Mouse (Mus musculus): ENCODE measurements at regions not wholly inside any gene's neighbourhood (a gene's known extent, or its start where the extent isn't known, plus 50 kb on each side); places are given as distances from the start of the nearest gene placed in this dataset.
"Not testable (repeated sequence)": the region's sequence is repeated elsewhere in the genome, so short reads cannot be mapped to it uniquely, and the experiment has no call there.

DNA sequence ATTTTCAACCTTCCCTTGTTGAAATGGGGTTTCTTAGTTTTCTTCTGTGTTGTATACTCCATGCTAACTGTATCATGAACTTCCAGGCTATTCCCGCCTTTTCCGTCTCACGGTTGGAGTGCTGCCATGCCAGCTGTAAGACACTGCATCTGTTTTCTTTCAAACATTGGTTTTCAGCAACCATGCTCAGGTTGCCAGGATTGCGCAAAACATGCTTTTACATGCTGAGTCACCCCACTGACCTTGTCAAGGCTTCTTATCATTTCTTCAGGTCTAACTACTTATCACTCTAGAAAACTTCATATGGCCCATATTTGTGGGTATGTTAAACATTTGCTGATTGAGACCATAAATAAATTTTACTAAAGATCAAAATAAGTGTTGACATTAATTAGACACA lies 551.2 kb downstream of the Tlr4 start:
- DNase-seq (ENCODE audit: low spot score): no peak
- Histone ChIP-seq H3K4me1 (no peaks in the 10 kb centered on the region), H3K27me3 (replicated peaks; ENCODE audit: low read depth, poor library complexity, severe bottlenecking) (no peaks in the 10 kb centered on the region), H3K27ac (replicated peaks) (no peak overlapping the region), H3K36me3 (replicated peaks) (no peaks in the 10 kb centered on the region), H3K9me3 (no peaks in the 10 kb centered on the region), H3K4me3 (no peak overlapping the region)
- WGBS: 96% methylated on average over 4 of the region's 4 CpGs

- no peaks in the 10 kb centered on the region for H3K9me3 ChIP-seq
- H3K27me3 ChIP-seq (replicated peaks; ENCODE audit: low read depth, poor library complexity, severe bottlenecking): no peaks in the 10 kb centered on the region
- no peaks in the 10 kb centered on the region for H3K36me3 ChIP-seq (replicated peaks)
- H3K27ac ChIP-seq (replicated peaks): no peak overlapping the region
- 88% methylated on average over 2 of the region's 2 CpGs for WGBS
- H3K4me1 ChIP-seq: no peaks in the 10 kb centered on the region
- no peak for DNase-seq (ENCODE audit: low spot score)
- H3K4me3 ChIP-seq: no peak overlapping the region
Measured at GRCm38 (mm10) chr4:67387834-67388233, 560.5 kb downstream of the Tlr4 start.

DNA sequence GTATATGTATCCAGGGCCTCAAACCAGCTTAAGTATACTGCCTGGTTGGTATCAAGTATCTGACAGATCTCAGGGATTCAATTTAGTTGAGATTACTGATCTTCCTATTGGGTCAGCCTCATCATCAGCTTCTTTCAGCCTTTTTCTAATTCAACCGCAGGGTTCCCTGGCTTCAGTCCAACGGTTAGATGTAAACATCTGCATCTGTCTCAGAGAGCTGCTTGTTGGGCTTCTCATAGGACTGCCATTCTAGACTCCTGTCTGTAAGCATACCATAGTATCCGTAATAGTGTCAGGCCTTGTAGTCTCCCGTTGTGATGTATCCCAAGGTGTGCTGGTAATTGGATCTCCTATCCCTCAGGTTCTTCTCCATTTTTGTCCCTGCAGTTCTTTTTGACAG lies 575.6 kb downstream of the Tlr4 start:
- H3K27ac ChIP-seq (replicated peaks): no peak overlapping the region
- WGBS: 87% methylated on average over 4 of the region's 4 CpGs
- DNase-seq (ENCODE audit: low spot score): no peak
- no peaks in the 10 kb centered on the region for H3K27me3 ChIP-seq (replicated peaks; ENCODE audit: low read depth, poor library complexity, severe bottlenecking)
- no peak overlapping the region for H3K4me3 ChIP-seq
- no peaks in the 10 kb centered on the region for H3K4me1 ChIP-seq
- H3K36me3 ChIP-seq (replicated peaks): no peaks in the 10 kb centered on the region
- no peaks in the 10 kb centered on the region for H3K9me3 ChIP-seq

DNA sequence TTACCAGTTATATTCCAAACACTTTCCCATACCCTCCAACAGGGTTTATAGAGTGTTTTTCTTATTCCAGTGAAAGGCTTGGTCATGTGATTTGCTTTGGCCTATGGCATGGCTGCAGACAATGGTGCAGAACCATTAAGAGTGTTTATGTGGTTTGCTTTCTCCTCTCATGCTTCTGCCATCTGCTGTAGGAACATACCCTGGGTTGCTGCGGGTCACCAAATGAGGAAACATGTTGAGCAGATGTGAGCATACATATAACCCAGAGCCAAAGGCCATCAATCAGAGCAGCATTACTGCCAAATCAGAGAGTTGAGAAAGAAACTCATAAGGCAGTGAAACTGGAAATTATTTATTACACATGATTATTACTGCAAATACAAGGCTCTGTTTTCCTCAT lies 596.7 kb downstream of the Tlr4 start:
- WGBS: 87% methylated on average over 1 of the region's 1 CpGs
- Histone ChIP-seq H3K27me3 (replicated peaks; ENCODE audit: low read depth, poor library complexity, severe bottlenecking) (no peaks in the 10 kb centered on the region), H3K36me3 (replicated peaks) (no peaks in the 10 kb centered on the region), H3K9me3 (no peaks in the 10 kb centered on the region), H3K4me1 (no peaks in the 10 kb centered on the region), H3K27ac (replicated peaks) (no peak overlapping the region), H3K4me3 (no peak overlapping the region)
- no peak for DNase-seq (ENCODE audit: low spot score)

- Histone ChIP-seq H3K4me3 (no peak overlapping the region), H3K27me3 (replicated peaks; ENCODE audit: low read depth, poor library complexity, severe bottlenecking) (no peaks in the 10 kb centered on the region), H3K9me3 (no peaks in the 10 kb centered on the region), H3K36me3 (replicated peaks) (no peaks in the 10 kb centered on the region), H3K4me1 (no peaks in the 10 kb centered on the region), H3K27ac (replicated peaks) (no peak overlapping the region)
- WGBS: 90% methylated on average over 6 of the region's 6 CpGs
- DNase-seq (ENCODE audit: low spot score): no peak
Measured at GRCm38 (mm10) chr4:67425712-67426111, 598.3 kb downstream of the Tlr4 start.

- no peak for DNase-seq (ENCODE audit: low spot score)
- Histone ChIP-seq H3K27me3 (replicated peaks; ENCODE audit: low read depth, poor library complexity, severe bottlenecking) (no peaks in the 10 kb centered on the region), H3K36me3 (replicated peaks) (no peaks in the 10 kb centered on the region), H3K4me3 (no peak overlapping the region), H3K27ac (replicated peaks) (no peak overlapping the region), H3K9me3 (no peaks in the 10 kb centered on the region), H3K4me1 (no peaks in the 10 kb centered on the region)
- WGBS: 89% methylated on average over 3 of the region's 3 CpGs
Measured at GRCm38 (mm10) chr4:67447835-67448234, 620.5 kb downstream of the Tlr4 start.

DNA sequence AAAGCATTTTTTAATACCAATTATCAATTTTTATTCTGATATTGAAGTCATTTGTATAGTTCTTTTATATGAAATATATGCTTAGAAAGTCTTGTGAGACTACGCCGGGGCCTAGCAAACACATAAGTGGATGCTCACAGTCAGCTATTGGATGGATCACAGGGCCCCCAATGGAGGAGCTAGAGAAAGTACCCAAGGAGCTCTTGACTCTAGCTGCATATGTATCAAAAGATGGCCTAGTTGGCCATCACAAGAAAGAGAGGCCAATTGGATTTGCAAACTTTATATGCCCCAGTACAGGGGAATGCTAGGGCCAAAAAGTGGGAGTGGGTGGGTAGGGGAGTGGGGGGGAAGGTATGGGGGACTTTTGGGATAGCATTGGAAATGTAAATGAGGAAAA lies 632.5 kb downstream of the Tlr4 start:
- WGBS: 96% methylated on average over 2 of the region's 2 CpGs
- H3K9me3 ChIP-seq; H3K27ac ChIP-seq (replicated peaks): not testable (repeated sequence)

GRCm38 (mm10) chr4:67473034-67473433 lies 645.6 kb downstream of the Tlr4 start:
- no peak overlapping the region for H3K4me3 ChIP-seq
- no peaks in the 10 kb centered on the region for H3K36me3 ChIP-seq (replicated peaks)
- 76% methylated on average over 1 of the region's 1 CpGs for WGBS
- no peak for DNase-seq (ENCODE audit: low spot score)
- H3K4me1 ChIP-seq: no peaks in the 10 kb centered on the region
- no peak overlapping the region for H3K27ac ChIP-seq (replicated peaks)
- no peaks in the 10 kb centered on the region for H3K9me3 ChIP-seq
- no peaks in the 10 kb centered on the region for H3K27me3 ChIP-seq (replicated peaks; ENCODE audit: low read depth, poor library complexity, severe bottlenecking)

More for the DNA sequence above, 632.5 kb downstream of the Tlr4 start:
- not testable (repeated sequence) for H3K27me3 ChIP-seq (replicated peaks; ENCODE audit: low read depth, poor library complexity, severe bottlenecking); H3K36me3 ChIP-seq (replicated peaks); H3K4me1 ChIP-seq; DNase-seq (ENCODE audit: low spot score); H3K4me3 ChIP-seq

DNA sequence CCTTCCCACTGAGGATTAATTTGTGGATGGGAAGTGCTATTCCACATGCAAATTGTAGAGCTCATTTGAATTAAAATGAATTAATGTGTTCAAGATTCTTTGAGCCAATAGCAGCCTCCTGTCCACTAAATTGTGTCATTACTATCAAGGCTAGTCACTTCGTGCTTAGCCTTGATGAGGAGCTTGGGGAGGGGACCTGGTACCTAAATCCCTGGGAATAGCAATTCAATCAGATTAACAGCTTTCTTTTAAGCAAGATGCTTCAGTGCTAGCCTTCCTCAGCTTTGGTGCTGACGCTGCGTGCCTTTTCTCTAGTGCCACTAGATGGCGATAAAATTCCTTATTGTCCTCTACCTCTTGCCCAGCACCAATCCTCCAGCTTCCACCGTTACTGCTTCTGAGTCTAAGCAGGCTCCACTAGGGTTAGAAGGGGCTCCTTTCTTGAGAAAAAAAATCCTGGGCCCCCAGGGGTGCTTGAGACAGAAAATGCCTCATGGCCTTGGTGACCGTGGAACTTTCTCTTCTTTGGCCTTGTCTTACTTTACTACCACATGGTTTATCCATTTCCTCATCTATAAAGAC lies 650.0 kb downstream of the Tlr4 start:
- Histone ChIP-seq H3K36me3 (replicated peaks) (no peaks in the 10 kb centered on the region), H3K27ac (replicated peaks) (no peak overlapping the region), H3K4me3 (no peak overlapping the region), H3K9me3 (no peaks in the 10 kb centered on the region), H3K27me3 (replicated peaks; ENCODE audit: low read depth, poor library complexity, severe bottlenecking) (no peaks in the 10 kb centered on the region), H3K4me1 (no peaks in the 10 kb centered on the region)
- peak; percentile 43 for DNase-seq (ENCODE audit: low spot score)
- WGBS: 13% methylated on average over 6 of the region's 6 CpGs

GRCm38 (mm10) chr4:67478081-67478480 lies 650.7 kb downstream of the Tlr4 start:
- Histone ChIP-seq H3K27me3 (replicated peaks; ENCODE audit: low read depth, poor library complexity, severe bottlenecking) (no peaks in the 10 kb centered on the region), H3K27ac (replicated peaks) (no peak overlapping the region), H3K4me1 (no peaks in the 10 kb centered on the region), H3K36me3 (replicated peaks) (no peaks in the 10 kb centered on the region), H3K4me3 (no peak overlapping the region), H3K9me3 (no peaks in the 10 kb centered on the region)
- 45% methylated on average over 2 of the region's 2 CpGs for WGBS
- DNase-seq (ENCODE audit: low spot score): no peak

GRCm38 (mm10) chr4:67522235-67522634 lies 694.9 kb downstream of the Tlr4 start:
- no peaks in the 10 kb centered on the region for H3K27me3 ChIP-seq (replicated peaks; ENCODE audit: low read depth, poor library complexity, severe bottlenecking)
- no peak overlapping the region for H3K27ac ChIP-seq (replicated peaks)
- 79% methylated on average over 4 of the region's 4 CpGs for WGBS

DNA sequence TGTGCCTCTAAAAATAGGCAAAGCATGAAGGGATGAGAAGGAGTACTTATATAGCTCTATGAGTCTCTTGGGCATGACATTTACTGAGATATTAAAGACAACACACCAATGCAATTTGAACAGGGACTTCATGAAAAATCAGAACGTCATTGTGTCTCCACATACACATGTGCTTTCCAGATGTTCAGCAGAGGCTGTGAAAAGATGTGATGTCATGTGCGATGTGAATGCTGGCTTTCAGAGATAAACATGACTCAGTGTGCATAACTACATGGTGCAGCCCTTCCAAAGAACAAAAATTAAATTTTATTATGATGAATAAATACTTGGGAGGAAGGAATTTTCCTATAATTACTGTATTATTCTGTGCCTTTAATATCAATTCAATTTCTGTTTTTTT lies 695.8 kb downstream of the Tlr4 start:
- H3K4me1 ChIP-seq: no peaks in the 10 kb centered on the region
- no peak for DNase-seq (ENCODE audit: low spot score)
- WGBS: 56% methylated on average over 2 of the region's 2 CpGs

More at GRCm38 (mm10) chr4:67522235-67522634, 694.9 kb downstream of the Tlr4 start:
- no peak for DNase-seq (ENCODE audit: low spot score)
- Histone ChIP-seq H3K9me3 (no peaks in the 10 kb centered on the region), H3K4me1 (no peaks in the 10 kb centered on the region), H3K36me3 (replicated peaks) (no peaks in the 10 kb centered on the region), H3K4me3 (no peak overlapping the region)

DNA sequence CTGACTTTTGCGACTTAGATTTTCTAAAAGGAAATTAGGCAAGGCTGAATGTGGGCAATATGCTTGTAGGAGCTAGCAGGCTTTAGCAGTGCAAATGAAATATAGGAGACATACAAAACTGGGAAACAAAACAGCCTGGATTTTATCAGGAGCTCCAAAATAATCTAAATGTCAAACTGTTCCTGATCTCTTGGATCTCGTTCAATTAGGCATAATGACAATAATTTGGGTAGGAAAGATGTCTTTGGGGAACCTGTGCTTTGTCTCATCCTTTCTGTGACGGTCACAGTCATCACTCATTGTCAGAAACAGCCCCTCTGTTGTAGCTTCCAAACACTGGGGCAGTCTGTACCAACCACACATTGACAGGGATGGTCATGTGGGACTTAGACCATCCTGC lies 702.2 kb downstream of the Tlr4 start:
- no peaks in the 10 kb centered on the region for H3K36me3 ChIP-seq (replicated peaks)
- H3K27me3 ChIP-seq (replicated peaks; ENCODE audit: low read depth, poor library complexity, severe bottlenecking): no peaks in the 10 kb centered on the region
- H3K9me3 ChIP-seq: no peaks in the 10 kb centered on the region
- no peaks in the 10 kb centered on the region for H3K4me1 ChIP-seq
- no peak overlapping the region for H3K27ac ChIP-seq (replicated peaks)
- no peak overlapping the region for H3K4me3 ChIP-seq
- no peak for DNase-seq (ENCODE audit: low spot score)
- 74% methylated on average over 3 of the region's 3 CpGs for WGBS

More for the DNA sequence above, 695.8 kb downstream of the Tlr4 start:
- Histone ChIP-seq H3K27me3 (replicated peaks; ENCODE audit: low read depth, poor library complexity, severe bottlenecking) (no peaks in the 10 kb centered on the region), H3K27ac (replicated peaks) (no peak overlapping the region), H3K9me3 (no peaks in the 10 kb centered on the region), H3K4me3 (no peak overlapping the region), H3K36me3 (replicated peaks) (no peaks in the 10 kb centered on the region)

- H3K4me1 ChIP-seq: no peaks in the 10 kb centered on the region
- no peak overlapping the region for H3K4me3 ChIP-seq
- no peaks in the 10 kb centered on the region for H3K36me3 ChIP-seq (replicated peaks)
- no peak for DNase-seq (ENCODE audit: low spot score)
- WGBS: 78% methylated on average over 5 of the region's 5 CpGs
- no peaks in the 10 kb centered on the region for H3K27me3 ChIP-seq (replicated peaks; ENCODE audit: low read depth, poor library complexity, severe bottlenecking)
- H3K9me3 ChIP-seq: no peaks in the 10 kb centered on the region
- H3K27ac ChIP-seq (replicated peaks): no peak overlapping the region
Measured at GRCm38 (mm10) chr4:67539466-67539865, 712.1 kb downstream of the Tlr4 start.

All from embryonic facial prominence, embryonic 10.5 days (tissue).